Mouse (Mus musculus) ES-E14 (cell line): Measurements from ENCODE around the gene Myl7.

Source experiments
- HCFC1 ChIP-seq: IDR thresholded peaks from 2 replicates; pipeline ENCODE4 v1.6.1; 2012; ENCODE audit warnings: low read length, inconsistent platforms, borderline replicate concordance; ENCODE audit not compliant: insufficient read depth
- MAFK ChIP-seq: IDR thresholded peaks from 2 replicates; pipeline ENCODE4 v1.6.1; 2014; ENCODE audit warnings: mild to moderate bottlenecking, low read depth, low read length, inconsistent platforms; ENCODE audit not compliant: insufficient read depth
- ZNF384 ChIP-seq: IDR thresholded peaks from 2 replicates; pipeline ENCODE4 v1.6.1; 2012; ENCODE audit warnings: low read depth, low read length, inconsistent platforms

- TF ChIP-seq HCFC1 (no peak), ZNF384 (no peak), MAFK (no peak)
Measured at GRCm38 (mm10) chr11:5902390-5902789, 3.8 kb upstream of the Myl7 start.
